13 mouse cellular contexts compared by ENCODE assay signal in the genomic region with DNA sequence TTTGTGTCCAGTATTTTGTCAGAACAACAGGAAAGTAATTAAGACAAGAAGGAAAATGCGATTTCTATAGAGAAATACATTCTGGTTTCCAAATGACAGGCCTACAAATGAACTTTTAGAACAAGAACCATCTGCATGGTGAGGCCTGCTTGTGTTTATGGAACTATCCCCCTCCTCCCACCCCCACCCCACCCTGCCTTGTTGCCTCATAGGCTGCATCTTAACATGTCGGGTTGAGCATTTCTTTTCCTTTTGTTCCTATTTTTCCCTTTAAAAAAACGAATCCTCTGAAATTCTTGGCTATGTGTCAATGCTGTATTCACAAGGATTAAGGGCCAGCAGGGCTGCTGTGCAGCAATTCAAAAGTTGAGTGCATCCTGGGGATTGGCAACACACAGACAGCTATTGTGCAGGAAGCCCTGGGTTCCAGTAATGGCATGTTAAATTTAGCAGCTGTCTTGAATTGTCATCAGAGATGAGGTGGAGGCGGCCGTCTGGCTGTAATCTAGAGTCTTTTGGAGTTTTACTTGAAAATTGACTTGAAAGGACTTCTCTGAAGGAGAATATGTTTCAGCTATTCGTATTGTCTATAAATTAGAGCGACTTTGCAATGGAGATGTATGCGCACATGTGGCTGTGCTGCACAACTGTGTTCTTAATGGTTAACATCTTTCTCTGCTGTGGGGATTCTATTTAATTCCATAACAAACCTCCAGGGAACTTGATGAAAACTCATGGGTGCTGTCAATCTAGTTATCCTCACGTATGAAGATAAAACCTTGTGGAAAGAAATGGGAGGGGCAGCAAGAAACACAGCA.
A peak's percentile ranks its signal among the peaks of the same experiment; 100 is the strongest.
DNase-seq lines count a peak whose midpoint lies in the region; ATAC-seq and TF ChIP-seq lines count a peak whose summit lies in the region.
"Had no signal": no experiment of that assay in that cellular context is flagged by ENCODE, and none has a peak within 500 bp of the region (broad histone marks: within the 10 kb centered on the region; RNA-seq: fewer than 3 reads in every experiment).

No protein-coding gene starts in this region.

- no peaks in the 10 kb centered on the region for H3K36me3 ChIP-seq in embryonic facial prominence, embryonic 14.5 days (ENCODE audit: control insufficient read depth, insufficient read depth, low read length)
- no peaks in the 10 kb centered on the region for H3K36me3 ChIP-seq in midbrain, embryonic 13.5 days
- no peaks in the 10 kb centered on the region for H3K36me3 ChIP-seq in thymus, adult 2 months (ENCODE audit: control insufficient read depth, insufficient read depth, low read length)
- H3K36me3 ChIP-seq in liver, embryonic 12.5 days = no peaks in the 10 kb centered on the region
- H3K36me3 ChIP-seq: heart, embryonic 12.5 days; neural tube, embryonic 13.5 days had no signal

- no peaks in the 10 kb centered on the region for H3K9me3 ChIP-seq in embryonic facial prominence, embryonic 14.5 days (ENCODE audit: control insufficient read depth, low read length)
- no peaks in the 10 kb centered on the region for H3K9me3 ChIP-seq in midbrain, embryonic 13.5 days
- H3K9me3 ChIP-seq in liver, embryonic 12.5 days (replicated peaks) = no peaks in the 10 kb centered on the region
- H3K9me3 ChIP-seq: heart, embryonic 12.5 days; neural tube, embryonic 13.5 days had no signal

- intact Hi-C loops in left cerebral cortex, postnatal 10 days (cut with DNase I) = no loop called here

- 34% methylated on average over 9 of the region's 9 CpGs for WGBS in embryonic facial prominence, embryonic 14.5 days
- WGBS in midbrain, embryonic 13.5 days = 29% methylated on average over 9 of the region's 9 CpGs
- 89% methylated on average over 9 of the region's 9 CpGs for WGBS in thymus, adult 2 months
- WGBS in liver, embryonic 12.5 days (ENCODE audit: insufficient replicate concordance) = 61% methylated on average over 9 of the region's 9 CpGs

- H3K27ac ChIP-seq in embryonic facial prominence, embryonic 14.5 days (replicated peaks; ENCODE audit: low read depth, low read length) = peak overlapping the region; percentile 55
- no peak overlapping the region for H3K27ac ChIP-seq in midbrain, embryonic 13.5 days
- no peak overlapping the region for H3K27ac ChIP-seq in thymus, adult 2 months (ENCODE audit: control insufficient read depth, insufficient read depth, low read length)
- H3K27ac ChIP-seq in liver, embryonic 12.5 days = no peak overlapping the region
- H3K27ac ChIP-seq: neural tube, embryonic 13.5 days had no signal

- DNase-seq in left cerebral cortex, adult 18-20 months (ENCODE audit: low spot score in 2 of 2) = peak; percentile 7 to 42
- no peak for DNase-seq in left cerebral cortex, postnatal 10 days (ENCODE audit: extremely low spot score in 1 of 2, low spot score in 2 of 2)
- peak; percentile 88 for DNase-seq in embryonic facial prominence, embryonic 14.5 days (ENCODE audit: low spot score)
- peak; percentile 30 to 58 for DNase-seq in frontal cortex, postnatal 36 days (ENCODE audit: low spot score in 2 of 2)
- no peak for DNase-seq in cerebellum, adult 11-12 months
- no peak for DNase-seq in thymus, adult 2 months
- DNase-seq: adrenal gland, postnatal 25 days; cerebellum, postnatal 14 days; kidney, postnatal 14 days had no signal

- peak; percentile 88 for ATAC-seq in embryonic facial prominence, embryonic 14.5 days (ENCODE audit: low read depth)
- peak; percentile 92 for ATAC-seq in midbrain, embryonic 13.5 days
- no peak for ATAC-seq in liver, embryonic 12.5 days

- no peak for TF ChIP-seq POLR2A in thymus, adult 2 months (IDR thresholded peaks at IDR 0.05; ENCODE audit: control insufficient read depth, extremely low read depth, insufficient read depth, low read length, poor library complexity)

- H3K9ac ChIP-seq in embryonic facial prominence, embryonic 14.5 days (ENCODE audit: low read depth, low read length) = no peak overlapping the region
- no peak overlapping the region for H3K9ac ChIP-seq in midbrain, embryonic 13.5 days (replicated peaks)
- H3K9ac ChIP-seq in liver, embryonic 12.5 days = no peak overlapping the region
- H3K9ac ChIP-seq: heart, embryonic 12.5 days; neural tube, embryonic 13.5 days had no signal

- H3K4me3 ChIP-seq in embryonic facial prominence, embryonic 14.5 days (ENCODE audit: low read depth, low read length) = no peak overlapping the region
- no peak overlapping the region for H3K4me3 ChIP-seq in midbrain, embryonic 13.5 days (replicated peaks)
- no peak overlapping the region for H3K4me3 ChIP-seq in thymus, adult 2 months (ENCODE audit: control insufficient read depth, insufficient read depth, low read length)
- no peak overlapping the region for H3K4me3 ChIP-seq in liver, embryonic 12.5 days
- H3K4me3 ChIP-seq: heart, embryonic 12.5 days; neural tube, embryonic 13.5 days had no signal

- no peaks in the 10 kb centered on the region for H3K27me3 ChIP-seq in embryonic facial prominence, embryonic 14.5 days (replicated peaks; ENCODE audit: control insufficient read depth, insufficient read depth, low read length)
- no peaks in the 10 kb centered on the region for H3K27me3 ChIP-seq in midbrain, embryonic 13.5 days
- no peaks in the 10 kb centered on the region for H3K27me3 ChIP-seq in thymus, adult 2 months (ENCODE audit: control insufficient read depth, insufficient read depth, low read length)
- no peaks in the 10 kb centered on the region for H3K27me3 ChIP-seq in liver, embryonic 12.5 days (replicated peaks)
- H3K27me3 ChIP-seq: heart, embryonic 12.5 days; neural tube, embryonic 13.5 days had no signal

- no peak for TF ChIP-seq CTCF in thymus, adult 2 months (IDR thresholded peaks at IDR 0.05; ENCODE audit: borderline replicate concordance, control insufficient read depth, extremely low read depth, insufficient read depth, low read length, poor library complexity)

- H3K4me1 ChIP-seq in embryonic facial prominence, embryonic 14.5 days (ENCODE audit: control insufficient read depth, insufficient read depth, low read length) = peaks cover 7% of the 10 kb centered on the region; the same call in 1 of the 2 replicates
- H3K4me1 ChIP-seq in midbrain, embryonic 13.5 days (replicated peaks) = peaks cover 6% of the 10 kb centered on the region
- H3K4me1 ChIP-seq in thymus, adult 2 months (replicated peaks; ENCODE audit: control insufficient read depth, insufficient read depth, low read length) = no peaks in the 10 kb centered on the region
- H3K4me1 ChIP-seq in liver, embryonic 12.5 days = no peaks in the 10 kb centered on the region

- H3K4me2 ChIP-seq in embryonic facial prominence, embryonic 14.5 days (ENCODE audit: low read depth, low read length) = no peak overlapping the region
- H3K4me2 ChIP-seq in midbrain, embryonic 13.5 days (replicated peaks) = no peak overlapping the region
- no peak overlapping the region for H3K4me2 ChIP-seq in liver, embryonic 12.5 days
- H3K4me2 ChIP-seq: heart, embryonic 12.5 days; neural tube, embryonic 13.5 days had no signal

Comparison
In these comparisons a context has a peak if more than half of its experiments do, and no peak if none do; other contexts are left out.
1. DNase-seq: peak in left cerebral cortex, adult 18-20 months (2 of 2), embryonic facial prominence, embryonic 14.5 days (single experiment) and frontal cortex, postnatal 36 days (2 of 2); none in left cerebral cortex, postnatal 10 days (0 of 2), cerebellum, adult 11-12 months (single experiment) and thymus, adult 2 months (single experiment).